8 mouse cellular contexts compared by ENCODE assay signal in the genomic region with DNA sequence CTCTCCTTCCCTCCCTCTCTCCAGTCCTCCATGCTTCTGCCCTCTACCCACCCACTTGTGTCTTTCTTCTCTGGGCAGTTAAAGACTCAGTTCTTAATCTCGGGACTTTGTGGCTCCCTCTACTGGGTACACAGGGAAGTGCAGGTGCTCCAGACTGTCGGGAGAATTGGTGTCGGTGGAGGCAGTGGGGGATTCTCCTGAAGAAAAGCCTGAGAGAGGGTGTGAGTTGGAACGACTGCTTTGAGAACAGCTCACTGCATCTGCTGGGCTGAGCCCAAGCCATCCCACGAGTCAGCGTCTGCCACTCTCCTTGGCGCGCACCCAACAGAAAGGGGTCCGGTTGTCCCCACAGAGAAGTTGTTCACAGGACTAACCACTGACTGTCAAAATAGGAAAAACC. TPM values are rescaled to one million over a fixed set of nuclear protein-coding genes. Genes with fewer than 3 reads are reported as not detected.
DNase-seq lines count a peak whose midpoint lies in the region; ATAC-seq lines count a peak whose summit lies in the region.

No protein-coding gene starts in this region.

- no peaks in the 10 kb centered on the region for H3K27me3 ChIP-seq in hindbrain, embryonic 14.5 days (ENCODE audit: control insufficient read depth, insufficient read depth, low read length)
- peaks cover 13% of the 10 kb centered on the region; the same call in 1 of the 2 replicates for H3K27me3 ChIP-seq in hindbrain, embryonic 13.5 days
- H3K27me3 ChIP-seq in forebrain, embryonic 16.5 days (replicated peaks; ENCODE audit: control insufficient read depth, insufficient read depth, low read length), result no peaks in the 10 kb centered on the region

- H3K4me1 ChIP-seq in hindbrain, embryonic 14.5 days (replicated peaks; ENCODE audit: control insufficient read depth, insufficient read depth, low read length), result no peaks in the 10 kb centered on the region
- H3K4me1 ChIP-seq in hindbrain, embryonic 13.5 days (replicated peaks), result no peaks in the 10 kb centered on the region
- no peaks in the 10 kb centered on the region for H3K4me1 ChIP-seq in forebrain, embryonic 16.5 days (replicated peaks; ENCODE audit: control insufficient read depth, insufficient read depth, low read length)

- H3K9me3 ChIP-seq in hindbrain, embryonic 14.5 days (ENCODE audit: control insufficient read depth, low read length), result no peaks in the 10 kb centered on the region
- 0 out of 2 replicates have a peak, but pooled peaks cover 3% of the 10 kb centered on the region for H3K9me3 ChIP-seq in hindbrain, embryonic 13.5 days
- no peaks in the 10 kb centered on the region for H3K9me3 ChIP-seq in forebrain, embryonic 16.5 days (ENCODE audit: control insufficient read depth, low read length)

- peak; percentile 62 for DNase-seq in hindbrain, embryonic 14.5 days (ENCODE audit: low spot score)
- DNase-seq in CD8-positive naive resting alpha-beta T cell, adult 2 months (ENCODE audit: low read depth in 2 of 2, low spot score in 2 of 2), result peak; percentile 29 to 41
- DNase-seq in ZHBTc4 (ENCODE audit: low read depth, low spot score), result peak; percentile 92
- peak; percentile 30 to 61 for DNase-seq in left cerebral cortex, adult 9 months (ENCODE audit: low spot score in 2 of 2)
- peak; percentile 71 for DNase-seq in right cerebral cortex, adult 18-20 months
- no peak for DNase-seq in urinary bladder, adult 18-20 months (ENCODE audit: low spot score in 2 of 2)

- no peak overlapping the region for H3K4me2 ChIP-seq in hindbrain, embryonic 14.5 days (replicated peaks)
- no peak overlapping the region for H3K4me2 ChIP-seq in hindbrain, embryonic 13.5 days
- H3K4me2 ChIP-seq in forebrain, embryonic 16.5 days (ENCODE audit: low read length), result no peak overlapping the region

- ATAC-seq in hindbrain, embryonic 14.5 days (ENCODE audit: low FRiP score), result no peak
- no peak for ATAC-seq in hindbrain, embryonic 13.5 days (ENCODE audit: low FRiP score)
- ATAC-seq in forebrain, embryonic 16.5 days, result 0 out of 2 replicates have a peak, but pooled peaks have one; percentile 52

- H3K4me3 ChIP-seq in hindbrain, embryonic 14.5 days (replicated peaks; ENCODE audit: low read length), result no peak overlapping the region
- no peak overlapping the region for H3K4me3 ChIP-seq in hindbrain, embryonic 13.5 days
- H3K4me3 ChIP-seq in forebrain, embryonic 16.5 days (replicated peaks; ENCODE audit: low read length), result no peak overlapping the region

- WGBS in hindbrain, embryonic 14.5 days, result 46% methylated on average over 9 of the region's 9 CpGs
- WGBS in hindbrain, embryonic 13.5 days, result 42% methylated on average over 9 of the region's 9 CpGs
- WGBS in forebrain, embryonic 16.5 days, result 32% methylated on average over 9 of the region's 9 CpGs

- no peak overlapping the region for H3K9ac ChIP-seq in hindbrain, embryonic 14.5 days
- H3K9ac ChIP-seq in hindbrain, embryonic 13.5 days, result no peak overlapping the region
- H3K9ac ChIP-seq in forebrain, embryonic 16.5 days (replicated peaks; ENCODE audit: low read depth, low read length), result no peak overlapping the region

- H3K27ac ChIP-seq in hindbrain, embryonic 14.5 days, result no peak overlapping the region
- no peak overlapping the region for H3K27ac ChIP-seq in hindbrain, embryonic 13.5 days
- H3K27ac ChIP-seq in forebrain, embryonic 16.5 days (ENCODE audit: low read length), result no peak overlapping the region

- H3K36me3 ChIP-seq in hindbrain, embryonic 14.5 days (replicated peaks; ENCODE audit: control insufficient read depth, insufficient read depth), result no peaks in the 10 kb centered on the region
- H3K36me3 ChIP-seq in hindbrain, embryonic 13.5 days, result no peaks in the 10 kb centered on the region
- no peaks in the 10 kb centered on the region for H3K36me3 ChIP-seq in forebrain, embryonic 16.5 days (ENCODE audit: control insufficient read depth, insufficient read depth)

RNA-seq across cellular contexts. Expression of a gene that starts 28.5 kb away (rescaled TPM):
- 0.78 and 1.1 TPM in 2 replicates for polyA plus RNA-seq in hindbrain, embryonic 14.5 days (2014; fragmentation: Nextera tagmentation; extraction: Ambion mirVana)
- 1.4 TPM in 2 replicates for polyA plus RNA-seq in hindbrain, embryonic 13.5 days (2015; fragmentation: Nextera tagmentation; extraction: Ambion mirVana)
- polyA plus RNA-seq in forebrain, embryonic 16.5 days (2015; fragmentation: Nextera tagmentation; extraction: Ambion mirVana), result 0.71 and 1.1 TPM in 2 replicates

RNA-seq across cellular contexts. Expression of a gene that starts 33.2 kb away (rescaled TPM):
- polyA plus RNA-seq in hindbrain, embryonic 14.5 days (2014; fragmentation: Nextera tagmentation; extraction: Ambion mirVana), result 0.64 and 0.95 TPM in 2 replicates
- polyA plus RNA-seq in hindbrain, embryonic 13.5 days (2015; fragmentation: Nextera tagmentation; extraction: Ambion mirVana), result 1.5 and 1.8 TPM in 2 replicates
- polyA plus RNA-seq in forebrain, embryonic 16.5 days (2015; fragmentation: Nextera tagmentation; extraction: Ambion mirVana), result 0.92 and 1.5 TPM in 2 replicates

RNA-seq across cellular contexts. Expression of a gene that starts 54.1 kb away (rescaled TPM):
- polyA plus RNA-seq in hindbrain, embryonic 14.5 days (2014; fragmentation: Nextera tagmentation; extraction: Ambion mirVana), result 6.0 and 7.6 TPM in 2 replicates
- 8.1 and 8.5 TPM in 2 replicates for polyA plus RNA-seq in hindbrain, embryonic 13.5 days (2015; fragmentation: Nextera tagmentation; extraction: Ambion mirVana)
- 8.3 and 11.0 TPM in 2 replicates for polyA plus RNA-seq in forebrain, embryonic 16.5 days (2015; fragmentation: Nextera tagmentation; extraction: Ambion mirVana)

Comparison
In these comparisons a context has a peak if more than half of its experiments do, and no peak if none do; other contexts are left out.
1. DNase-seq: peak in hindbrain, embryonic 14.5 days (single experiment), CD8-positive naive resting alpha-beta T cell, adult 2 months (2 of 2), ZHBTc4 (single experiment), left cerebral cortex, adult 9 months (2 of 2) and right cerebral cortex, adult 18-20 months (single experiment); none in urinary bladder, adult 18-20 months (0 of 2).